Mouse (Mus musculus): Measurements from ENCODE around the gene Tagap. TPM values are rescaled to one million over a fixed set of nuclear protein-coding genes. Genes with fewer than 3 reads are reported as not detected.
"Not testable (repeated sequence)": the region's sequence is repeated elsewhere in the genome, so short reads cannot be mapped to it uniquely, and the experiment has no call there.

Tagap gene
- polyA plus RNA-seq, 1 experiment from 2014 or later: 0.63 TPM

GRCm38 (mm10) chr17:7969782-7970181 lies 44.0 kb downstream of the Tagap start:
- not testable (repeated sequence) for H3K9me3 ChIP-seq (ENCODE audit: control insufficient read depth, low read length); H3K4me3 ChIP-seq (ENCODE audit: low read depth, low read length); H3K4me2 ChIP-seq (ENCODE audit: low read depth, low read length); H3K9ac ChIP-seq (ENCODE audit: low read depth, low read length); DNase-seq (ENCODE audit: low spot score); H3K4me1 ChIP-seq (ENCODE audit: control insufficient read depth, insufficient read depth, low read length); H3K27ac ChIP-seq (replicated peaks; ENCODE audit: low read depth, low read length); H3K36me3 ChIP-seq (ENCODE audit: control insufficient read depth, insufficient read depth, low read length); H3K27me3 ChIP-seq (replicated peaks; ENCODE audit: control insufficient read depth, insufficient read depth, low read length); ATAC-seq (ENCODE audit: low read depth)
- WGBS: 64% methylated on average over 1 of the region's 6 CpGs

- not testable (repeated sequence) for ATAC-seq (ENCODE audit: low read depth); H3K4me3 ChIP-seq (ENCODE audit: low read depth, low read length); H3K36me3 ChIP-seq (ENCODE audit: control insufficient read depth, insufficient read depth, low read length); H3K27me3 ChIP-seq (replicated peaks; ENCODE audit: control insufficient read depth, insufficient read depth, low read length); H3K4me1 ChIP-seq (ENCODE audit: control insufficient read depth, insufficient read depth, low read length); H3K27ac ChIP-seq (replicated peaks; ENCODE audit: low read depth, low read length); H3K4me2 ChIP-seq (ENCODE audit: low read depth, low read length); H3K9me3 ChIP-seq (ENCODE audit: control insufficient read depth, low read length); DNase-seq (ENCODE audit: low spot score); H3K9ac ChIP-seq (ENCODE audit: low read depth, low read length)
- 83% methylated on average over 1 of the region's 2 CpGs for WGBS
Observed at GRCm38 (mm10) chr17:7983484-7983883, 57.7 kb downstream of the Tagap start.

Other genes starting within 250 kb of the Tagap start
- gene Fndc1, start 98.7 kb upstream of the Tagap start, polyA plus RNA-seq (2014; fragmentation: Nextera tagmentation; extraction: Ambion mirVana): 63.9 and 64.1 TPM in 2 replicates
- 51.8 and 55.6 TPM in 2 replicates for gene Rsph3a, start 19.6 kb downstream of the Tagap start, polyA plus RNA-seq (2014; fragmentation: Nextera tagmentation; extraction: Ambion mirVana)
- not detected in 2 replicates for gene Gm49673, start 221.8 kb downstream of the Tagap start, polyA plus RNA-seq (2014; fragmentation: Nextera tagmentation; extraction: Ambion mirVana)
- gene Rnaset2a, start 222.1 kb downstream of the Tagap start, polyA plus RNA-seq (2014; fragmentation: Nextera tagmentation; extraction: Ambion mirVana): 28.4 and 33.9 TPM in 2 replicates
- 32.3 and 35.0 TPM in 2 replicates for gene Fgfr1op, start 239.5 kb downstream of the Tagap start, polyA plus RNA-seq (2014; fragmentation: Nextera tagmentation; extraction: Ambion mirVana)

Measured in embryonic facial prominence, embryonic 14.5 days (tissue).